Mouse (Mus musculus) embryonic facial prominence, embryonic 10.5 days (tissue): ENCODE measurements around the gene Olfr1413. TPM values are rescaled to one million over a fixed set of nuclear protein-coding genes. Genes with fewer than 3 reads are reported as not detected.

Experiments
- DNase-seq: peaks from one replicate; pipeline ENCODE4 v3.0.0-alpha.2; 2017; ENCODE audit warnings: low spot score
- H3K27ac ChIP-seq: fragments of 300-500 bp; sonication (generic); replicated peaks from 2 replicates; pipeline ENCODE4 v1.5.1; 2016; ENCODE audit warnings: mild to moderate bottlenecking
- H3K27me3 ChIP-seq: fragments of 300-500 bp; sonication (generic); replicated peaks from 2 replicates; pipeline ENCODE4 v1.6.1; 2016; ENCODE audit warnings: low read depth, mild to moderate bottlenecking; ENCODE audit not compliant: poor library complexity, severe bottlenecking
- H3K36me3 ChIP-seq: fragments of 300-500 bp; sonication (generic); replicated peaks from 2 replicates; pipeline ENCODE4 v1.6.1; 2016; ENCODE audit warnings: mild to moderate bottlenecking, moderate library complexity
- H3K4me1 ChIP-seq: fragments of 300-500 bp; sonication (generic); 2 replicates; pipeline ENCODE4 v1.6.1; 2016
- H3K4me3 ChIP-seq: fragments of 300-500 bp; sonication (generic); 2 replicates; pipeline ENCODE4 v1.5.1; 2016; ENCODE audit warnings: mild to moderate bottlenecking, moderate library complexity
- H3K9me3 ChIP-seq: fragments of 300-500 bp; sonication (generic); 2 replicates; pipeline ENCODE4 v1.6.1; 2016; ENCODE audit warnings: mild to moderate bottlenecking
- WGBS: fragments of 180-500 bp; shearing (Covaris S2); methylation state at CpG from one replicate; pipeline ENCODE4 v1.1.7; 2016; 5-methylcytosine and 5-hydroxymethylcytosine counted together
- polyA plus RNA-seq: library from polyadenylated mRNA; unstranded; fragments of >200 nt; fragmentation: Nextera tagmentation; extraction: Ambion mirVana; gene quantifications from 2 replicates; pipeline ENCODE4 v1.2.1, GENCODE M21; 2016

Olfr1413 gene
- polyA plus RNA-seq, 1 experiment from 2014 or later, result not detected

DNA sequence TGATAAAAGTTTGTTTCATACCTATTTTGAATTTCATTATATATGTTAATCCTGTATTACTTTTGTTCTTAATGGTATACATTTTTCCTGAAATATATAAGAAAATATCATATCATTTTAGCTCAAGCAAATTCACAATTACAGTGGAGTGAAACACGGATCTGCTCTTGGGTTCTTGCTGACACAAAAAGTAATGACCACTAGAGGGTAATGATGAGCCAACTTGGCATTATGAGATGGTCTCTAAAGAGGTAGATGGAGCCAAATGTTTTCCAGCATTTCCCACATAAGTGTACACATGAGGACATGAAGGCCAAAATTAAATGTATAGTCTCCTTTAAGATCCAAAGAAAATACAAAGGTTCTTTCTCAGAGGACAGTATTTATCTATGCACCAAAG lies 43.4 kb downstream of the Olfr1413 start:
- no peaks in the 10 kb centered on the region for H3K36me3 ChIP-seq
- no peaks in the 10 kb centered on the region for H3K4me1 ChIP-seq
- no peaks in the 10 kb centered on the region for H3K9me3 ChIP-seq
- no peak for DNase-seq
- no peak overlapping the region for H3K4me3 ChIP-seq
- 12% methylated on average over 1 of the region's 1 CpGs for WGBS
- peaks cover 12% of the 10 kb centered on the region for H3K27me3 ChIP-seq
- no peak overlapping the region for H3K27ac ChIP-seq

DNA sequence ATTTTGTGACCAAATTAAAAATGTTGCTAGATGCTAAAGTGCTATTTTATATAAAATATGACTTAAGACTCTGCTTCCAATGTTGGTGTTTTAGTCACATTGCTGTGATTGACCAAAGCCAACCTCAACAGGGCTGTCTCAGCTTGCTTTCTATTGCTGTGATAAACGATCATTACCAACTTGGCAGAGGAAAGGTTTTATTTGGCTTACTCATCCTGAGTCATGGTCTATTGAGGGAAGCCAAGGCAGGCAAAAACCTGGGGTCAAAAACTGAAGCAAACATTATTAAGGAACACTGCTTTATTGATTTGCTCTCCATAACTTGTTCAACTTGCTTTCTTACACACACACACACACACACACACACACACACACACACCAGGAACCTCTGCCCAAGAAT lies 44.9 kb downstream of the Olfr1413 start:
- Histone ChIP-seq H3K27ac (no peak overlapping the region), H3K4me1 (no peaks in the 10 kb centered on the region), H3K27me3 (peaks cover 12% of the 10 kb centered on the region), H3K9me3 (no peaks in the 10 kb centered on the region), H3K36me3 (no peaks in the 10 kb centered on the region), H3K4me3 (no peak overlapping the region)
- DNase-seq, result no peak
- 78% methylated on average over 1 of the region's 1 CpGs for WGBS

DNA sequence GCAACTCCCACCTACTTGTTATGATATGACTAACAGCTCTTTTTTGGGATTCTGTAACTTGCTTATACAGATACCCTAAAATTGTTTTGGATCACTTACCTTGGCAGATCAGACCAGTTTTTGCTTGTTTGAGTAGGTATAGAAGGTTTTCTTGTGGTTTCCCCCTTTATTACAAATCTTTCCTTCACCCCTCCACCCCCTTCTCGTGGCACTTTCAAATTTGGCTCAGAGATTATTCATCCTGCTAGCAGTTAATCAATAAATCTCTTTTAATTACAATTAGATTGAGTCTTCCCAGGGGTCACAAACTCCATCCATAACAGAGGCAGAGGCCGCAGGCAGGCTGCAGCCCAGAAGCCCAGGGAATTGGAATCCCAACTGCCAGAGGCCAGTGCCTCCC lies 46.4 kb downstream of the Olfr1413 start, which contains the start of gene Olfr12:
TSS of gene Olfr12 (plus strand) at position 301 of the 400 bp plus-strand sequence.
- no peak for DNase-seq
- no peak within 1 kb of the TSS for H3K27ac ChIP-seq
- H3K4me1 ChIP-seq, result no peaks in the 10 kb centered on the region
- H3K9me3 ChIP-seq, result no peaks in the 10 kb centered on the region
- H3K4me3 ChIP-seq, result no peak within 1 kb of the TSS
- peaks cover 4% of the 10 kb centered on the region; the same call in 1 of the 2 replicates for H3K27me3 ChIP-seq
- H3K36me3 ChIP-seq, result no peaks in the 10 kb centered on the region
- 72% methylated on average over 2 of the region's 2 CpGs for WGBS

DNA sequence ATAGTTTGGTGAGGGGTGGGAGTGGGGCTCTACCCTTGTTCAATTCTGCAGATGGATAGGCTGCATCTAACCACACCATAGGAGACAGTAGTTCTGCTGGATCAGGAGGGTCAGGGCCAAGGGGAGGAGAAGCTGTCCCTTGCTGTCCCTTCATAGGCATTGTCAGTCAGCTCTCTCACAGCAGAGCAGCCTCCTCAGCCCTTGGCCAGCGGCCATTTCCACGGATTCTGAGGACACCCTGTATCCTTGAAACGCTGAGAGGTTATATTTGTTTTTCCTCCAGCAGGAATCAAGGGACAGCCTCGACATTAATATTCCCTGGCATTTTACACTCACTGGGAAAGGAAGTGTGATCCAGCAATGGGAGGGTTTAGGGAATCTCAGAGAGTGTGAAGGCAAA lies 47.2 kb downstream of the Olfr1413 start:
- peaks cover 4% of the 10 kb centered on the region; the same call in 1 of the 2 replicates for H3K27me3 ChIP-seq
- no peaks in the 10 kb centered on the region for H3K36me3 ChIP-seq
- H3K9me3 ChIP-seq, result no peaks in the 10 kb centered on the region
- no peak for DNase-seq
- no peak overlapping the region for H3K27ac ChIP-seq
- 71% methylated on average over 4 of the region's 4 CpGs for WGBS
- no peak overlapping the region for H3K4me3 ChIP-seq
- no peaks in the 10 kb centered on the region for H3K4me1 ChIP-seq

Other genes starting within 250 kb of the Olfr1413 start
- gene Ndufa10, start 97.5 kb upstream of the Olfr1413 start, polyA plus RNA-seq, result 319 and 321 TPM in 2 replicates
- not detected in 2 replicates for gene Olfr1416, start 86.2 kb upstream of the Olfr1413 start, polyA plus RNA-seq
- 0.15 TPM in 1 of 2 replicates, not detected in the other for gene Olfr1415, start 75.2 kb upstream of the Olfr1413 start, polyA plus RNA-seq
- 0.05 TPM in 1 of 2 replicates, not detected in the other for gene Olfr1414, start 52.7 kb upstream of the Olfr1413 start, polyA plus RNA-seq
- gene Olfr1412, start 14.5 kb downstream of the Olfr1413 start, polyA plus RNA-seq, result not detected in 2 replicates
- gene Olfr1411, start 23.1 kb downstream of the Olfr1413 start, polyA plus RNA-seq, result not detected in 2 replicates
- gene Olfr1410, start 34.5 kb downstream of the Olfr1413 start, polyA plus RNA-seq, result not detected in 2 replicates
- not detected in 2 replicates for gene Olfr12, start 46.5 kb downstream of the Olfr1413 start, polyA plus RNA-seq
- gene Cops9, start 70.7 kb downstream of the Olfr1413 start, polyA plus RNA-seq, result 341 and 342 TPM in 2 replicates
- 0.05 TPM in 1 of 2 replicates, not detected in the other for gene Otos, start 77.5 kb downstream of the Olfr1413 start, polyA plus RNA-seq